Mouse (Mus musculus): ENCODE measurements around the gene Zfand3. TPM values are rescaled to one million over a fixed set of nuclear protein-coding genes. Genes with fewer than 3 reads are reported as not detected.

Gene Zfand3
- polyA plus RNA-seq, 1 experiment from 2014 or later = 61.7 TPM

DNA sequence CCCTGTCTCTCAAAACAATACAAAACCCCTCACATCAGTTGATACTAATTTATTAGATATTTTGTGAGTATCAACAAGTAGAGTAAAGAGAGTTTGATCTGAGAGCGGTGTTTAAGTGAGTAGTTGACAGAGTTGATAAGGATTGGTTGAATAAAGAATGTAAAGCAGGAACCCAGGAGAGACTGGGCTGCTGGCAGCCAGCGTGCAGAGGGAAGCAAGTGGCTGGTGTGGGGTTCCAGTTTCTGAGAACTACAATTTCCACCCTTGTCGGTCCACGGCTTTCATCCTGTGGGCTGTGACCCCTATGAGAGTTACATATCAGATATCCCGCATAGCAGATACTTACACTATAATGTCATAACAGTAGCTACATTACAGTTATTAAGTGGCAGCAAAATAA, 158.4 kb downstream of the Zfand3 start:
- no peak overlapping the region for H3K9ac ChIP-seq (ENCODE audit: low read depth, low read length)
- 96% methylated on average over 5 of the region's 5 CpGs for WGBS
- H3K27ac ChIP-seq (ENCODE audit: low read depth, low read length) = no peak overlapping the region
- H3K4me2 ChIP-seq (replicated peaks; ENCODE audit: low read depth, low read length) = no peak overlapping the region
- no peaks in the 10 kb centered on the region for H3K9me3 ChIP-seq (ENCODE audit: control insufficient read depth, low read length)
- H3K27me3 ChIP-seq (ENCODE audit: control insufficient read depth, insufficient read depth, low read length) = no peaks in the 10 kb centered on the region
- no peak overlapping the region for H3K4me3 ChIP-seq (ENCODE audit: low read depth, low read length)
- H3K36me3 ChIP-seq (ENCODE audit: control insufficient read depth, insufficient read depth, low read length) = no peaks in the 10 kb centered on the region
- H3K4me1 ChIP-seq (replicated peaks; ENCODE audit: control insufficient read depth, insufficient read depth, low read length) = peaks cover 3% of the 10 kb centered on the region; the same call in 1 of the 2 replicates
- ATAC-seq (ENCODE audit: low FRiP score) = no peak
- no peak for DNase-seq (ENCODE audit: low spot score)

DNA sequence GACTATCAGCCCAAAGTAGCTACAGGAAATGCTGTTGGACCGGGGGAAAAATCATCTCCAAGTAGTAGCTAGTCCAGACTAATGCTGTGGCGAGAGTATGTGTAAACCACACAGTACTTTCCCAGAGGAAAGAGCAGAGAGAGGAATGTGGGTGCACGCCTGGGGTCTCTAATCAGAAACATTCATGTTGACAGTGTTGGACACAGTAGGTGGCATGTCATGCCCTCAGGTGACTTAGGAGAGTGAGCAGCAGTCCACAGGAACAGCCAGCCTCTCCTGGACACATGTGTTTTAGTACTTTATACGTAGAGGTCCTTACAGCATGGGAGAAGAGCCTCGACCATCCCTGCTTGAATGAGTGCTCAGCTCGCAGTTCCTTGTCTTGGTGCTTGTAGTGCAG, 159.3 kb downstream of the Zfand3 start:
- Histone ChIP-seq H3K27me3 (ENCODE audit: control insufficient read depth, insufficient read depth, low read length) (no peaks in the 10 kb centered on the region), H3K27ac (ENCODE audit: low read depth, low read length) (no peak overlapping the region), H3K4me3 (ENCODE audit: low read depth, low read length) (no peak overlapping the region), H3K4me2 (replicated peaks; ENCODE audit: low read depth, low read length) (no peak overlapping the region), H3K9me3 (ENCODE audit: control insufficient read depth, low read length) (no peaks in the 10 kb centered on the region), H3K4me1 (replicated peaks; ENCODE audit: control insufficient read depth, insufficient read depth, low read length) (no peaks in the 10 kb centered on the region), H3K36me3 (ENCODE audit: control insufficient read depth, insufficient read depth, low read length) (no peaks in the 10 kb centered on the region), H3K9ac (ENCODE audit: low read depth, low read length) (no peak overlapping the region)
- ATAC-seq (ENCODE audit: low FRiP score) (no peak), DNase-seq (ENCODE audit: low spot score) (no peak)
- 78% methylated on average over 6 of the region's 6 CpGs for WGBS

- Histone ChIP-seq H3K4me2 (replicated peaks; ENCODE audit: low read depth, low read length) (no peak overlapping the region), H3K9me3 (ENCODE audit: control insufficient read depth, low read length) (no peaks in the 10 kb centered on the region), H3K4me3 (ENCODE audit: low read depth, low read length) (no peak overlapping the region), H3K27ac (ENCODE audit: low read depth, low read length) (no peak overlapping the region), H3K36me3 (ENCODE audit: control insufficient read depth, insufficient read depth, low read length) (no peaks in the 10 kb centered on the region), H3K4me1 (replicated peaks; ENCODE audit: control insufficient read depth, insufficient read depth, low read length) (no peaks in the 10 kb centered on the region), H3K27me3 (ENCODE audit: control insufficient read depth, insufficient read depth, low read length) (no peaks in the 10 kb centered on the region), H3K9ac (ENCODE audit: low read depth, low read length) (no peak overlapping the region)
- WGBS = 65% methylated on average over 9 of the region's 9 CpGs
- DNase-seq (ENCODE audit: low spot score) = no peak
- ATAC-seq (ENCODE audit: low FRiP score) = no peak
Observed at GRCm38 (mm10) chr17:30164818-30165217, 160.3 kb downstream of the Zfand3 start.

DNA sequence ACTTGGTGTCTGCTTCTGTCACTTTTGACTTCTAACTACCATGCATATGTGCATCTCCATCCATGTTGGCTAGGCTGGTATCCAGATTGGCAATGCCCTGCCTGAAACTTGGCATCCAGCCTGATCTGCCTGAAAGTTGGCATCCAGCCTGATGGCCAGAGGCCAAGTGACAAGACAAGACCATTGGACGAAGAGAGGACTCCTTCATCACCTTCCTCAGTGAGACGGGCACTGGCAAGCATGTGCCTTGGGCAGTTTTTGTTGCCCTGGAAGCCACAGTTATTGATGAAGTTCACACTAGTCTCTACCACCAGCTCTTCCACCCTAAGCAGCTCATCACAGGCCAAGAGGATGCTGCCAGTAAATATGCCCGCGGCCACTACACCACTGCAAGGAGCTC, 172.9 kb downstream of the Zfand3 start:
- no peak for DNase-seq (ENCODE audit: low spot score)
- Histone ChIP-seq H3K27me3 (ENCODE audit: control insufficient read depth, insufficient read depth, low read length) (no peaks in the 10 kb centered on the region), H3K4me2 (replicated peaks; ENCODE audit: low read depth, low read length) (no peak overlapping the region), H3K4me1 (replicated peaks; ENCODE audit: control insufficient read depth, insufficient read depth, low read length) (no peaks in the 10 kb centered on the region), H3K9me3 (ENCODE audit: control insufficient read depth, low read length) (no peaks in the 10 kb centered on the region), H3K27ac (ENCODE audit: low read depth, low read length) (no peak overlapping the region), H3K9ac (ENCODE audit: low read depth, low read length) (no peak overlapping the region), H3K4me3 (ENCODE audit: low read depth, low read length) (no peak overlapping the region), H3K36me3 (ENCODE audit: control insufficient read depth, insufficient read depth, low read length) (no peaks in the 10 kb centered on the region)
- no peak for ATAC-seq (ENCODE audit: low FRiP score)
- 93% methylated on average over 4 of the region's 4 CpGs for WGBS

DNA sequence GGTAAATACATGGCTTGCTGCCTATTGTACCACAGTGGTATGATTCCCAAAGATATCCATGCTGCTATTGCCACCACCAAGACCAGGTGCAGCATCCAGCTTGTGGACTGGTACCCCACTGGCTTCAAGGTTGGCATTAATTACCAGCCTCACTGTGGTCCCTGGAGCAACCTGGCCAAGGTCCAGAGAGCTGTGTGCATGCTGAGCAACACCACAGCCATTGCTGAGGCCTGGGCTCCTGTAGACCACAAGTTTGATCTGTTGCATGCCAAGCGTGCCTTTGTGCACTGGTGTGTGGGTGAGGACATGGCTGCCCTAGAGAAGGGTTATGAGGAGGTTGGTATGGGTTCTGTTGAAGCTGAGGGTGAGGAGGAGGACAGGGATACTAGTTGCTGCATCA, 173.9 kb downstream of the Zfand3 start:
- H3K9ac ChIP-seq (ENCODE audit: low read depth, low read length) = no peak overlapping the region
- DNase-seq (ENCODE audit: low spot score) = no peak
- no peak overlapping the region for H3K4me2 ChIP-seq (replicated peaks; ENCODE audit: low read depth, low read length)
- H3K27me3 ChIP-seq (ENCODE audit: control insufficient read depth, insufficient read depth, low read length) = no peaks in the 10 kb centered on the region
- H3K36me3 ChIP-seq (ENCODE audit: control insufficient read depth, insufficient read depth, low read length) = no peaks in the 10 kb centered on the region
- no peak overlapping the region for H3K27ac ChIP-seq (ENCODE audit: low read depth, low read length)
- H3K4me1 ChIP-seq (replicated peaks; ENCODE audit: control insufficient read depth, insufficient read depth, low read length) = no peaks in the 10 kb centered on the region
- ATAC-seq (ENCODE audit: low FRiP score) = no peak
- 86% methylated on average over 1 of the region's 1 CpGs for WGBS
- H3K4me3 ChIP-seq (ENCODE audit: low read depth, low read length) = no peak overlapping the region
- H3K9me3 ChIP-seq (ENCODE audit: control insufficient read depth, low read length) = no peaks in the 10 kb centered on the region

GRCm38 (mm10) chr17:30180197-30180596, 175.7 kb downstream of the Zfand3 start:
- H3K27me3 ChIP-seq (ENCODE audit: control insufficient read depth, insufficient read depth, low read length) = no peaks in the 10 kb centered on the region
- no peak overlapping the region for H3K27ac ChIP-seq (ENCODE audit: low read depth, low read length)
- H3K4me1 ChIP-seq (replicated peaks; ENCODE audit: control insufficient read depth, insufficient read depth, low read length) = no peaks in the 10 kb centered on the region
- no peak overlapping the region for H3K9ac ChIP-seq (ENCODE audit: low read depth, low read length)
- no peaks in the 10 kb centered on the region for H3K36me3 ChIP-seq (ENCODE audit: control insufficient read depth, insufficient read depth, low read length)
- H3K4me3 ChIP-seq (ENCODE audit: low read depth, low read length) = no peak overlapping the region
- no peaks in the 10 kb centered on the region for H3K9me3 ChIP-seq (ENCODE audit: control insufficient read depth, low read length)
- 89% methylated on average over 6 of the region's 6 CpGs for WGBS
- no peak overlapping the region for H3K4me2 ChIP-seq (replicated peaks; ENCODE audit: low read depth, low read length)
- ATAC-seq (ENCODE audit: low FRiP score) (no peak), DNase-seq (ENCODE audit: low spot score) (no peak)

- H3K4me3 ChIP-seq (ENCODE audit: low read depth, low read length) = no peak overlapping the region
- no peak overlapping the region for H3K9ac ChIP-seq (ENCODE audit: low read depth, low read length)
- no peak for DNase-seq (ENCODE audit: low spot score)
- no peak for ATAC-seq (ENCODE audit: low FRiP score)
- H3K9me3 ChIP-seq (ENCODE audit: control insufficient read depth, low read length) = no peaks in the 10 kb centered on the region
- 88% methylated on average over 4 of the region's 4 CpGs for WGBS
- no peak overlapping the region for H3K27ac ChIP-seq (ENCODE audit: low read depth, low read length)
- no peaks in the 10 kb centered on the region for H3K27me3 ChIP-seq (ENCODE audit: control insufficient read depth, insufficient read depth, low read length)
- no peaks in the 10 kb centered on the region for H3K4me1 ChIP-seq (replicated peaks; ENCODE audit: control insufficient read depth, insufficient read depth, low read length)
- H3K4me2 ChIP-seq (replicated peaks; ENCODE audit: low read depth, low read length) = no peak overlapping the region
- H3K36me3 ChIP-seq (ENCODE audit: control insufficient read depth, insufficient read depth, low read length) = no peaks in the 10 kb centered on the region
Observed at GRCm38 (mm10) chr17:30181554-30181953, 177.0 kb downstream of the Zfand3 start.

- H3K4me1 ChIP-seq (replicated peaks; ENCODE audit: control insufficient read depth, insufficient read depth, low read length) = peaks cover 2% of the 10 kb centered on the region
- no peaks in the 10 kb centered on the region for H3K36me3 ChIP-seq (ENCODE audit: control insufficient read depth, insufficient read depth, low read length)
- ATAC-seq (ENCODE audit: low FRiP score) (no peak), DNase-seq (ENCODE audit: low spot score) (no peak)
- H3K9ac ChIP-seq (ENCODE audit: low read depth, low read length) = no peak overlapping the region
- H3K4me2 ChIP-seq (replicated peaks; ENCODE audit: low read depth, low read length) = no peak overlapping the region
- WGBS = 95% methylated on average over 2 of the region's 2 CpGs
- H3K9me3 ChIP-seq (ENCODE audit: control insufficient read depth, low read length) = no peaks in the 10 kb centered on the region
- no peak overlapping the region for H3K27ac ChIP-seq (ENCODE audit: low read depth, low read length)
- no peaks in the 10 kb centered on the region for H3K27me3 ChIP-seq (ENCODE audit: control insufficient read depth, insufficient read depth, low read length)
- H3K4me3 ChIP-seq (ENCODE audit: low read depth, low read length) = no peak overlapping the region
Observed at GRCm38 (mm10) chr17:30182063-30182462, 177.5 kb downstream of the Zfand3 start.

DNA sequence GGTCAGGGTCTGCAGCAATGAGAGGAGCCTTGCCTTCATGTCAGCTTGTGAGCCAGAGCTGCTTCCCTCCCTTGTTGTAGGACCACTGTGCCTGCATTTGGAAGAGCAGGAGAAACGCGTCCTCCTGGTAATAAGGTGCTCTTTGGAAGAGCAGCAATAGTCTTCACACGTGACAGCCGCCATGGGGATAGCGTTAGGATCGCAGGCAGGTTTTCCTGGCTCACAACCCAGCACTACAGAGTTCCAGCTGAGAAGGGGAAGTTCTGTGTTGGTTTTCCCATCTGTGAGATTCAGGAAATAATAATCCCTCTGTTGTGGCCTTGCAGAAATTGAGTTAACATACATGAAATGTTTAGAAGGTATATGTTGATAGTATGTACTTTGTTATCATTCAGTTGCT, 179.0 kb downstream of the Zfand3 start:
- DNase-seq (ENCODE audit: low spot score) (no peak), ATAC-seq (ENCODE audit: low FRiP score) (no peak)
- 86% methylated on average over 6 of the region's 6 CpGs for WGBS
- Histone ChIP-seq H3K36me3 (ENCODE audit: control insufficient read depth, insufficient read depth, low read length) (no peaks in the 10 kb centered on the region), H3K27ac (ENCODE audit: low read depth, low read length) (no peak overlapping the region), H3K4me2 (replicated peaks; ENCODE audit: low read depth, low read length) (no peak overlapping the region), H3K4me1 (replicated peaks; ENCODE audit: control insufficient read depth, insufficient read depth, low read length) (peaks cover 4% of the 10 kb centered on the region), H3K9me3 (ENCODE audit: control insufficient read depth, low read length) (no peaks in the 10 kb centered on the region), H3K27me3 (ENCODE audit: control insufficient read depth, insufficient read depth, low read length) (no peaks in the 10 kb centered on the region), H3K9ac (ENCODE audit: low read depth, low read length) (no peak overlapping the region), H3K4me3 (ENCODE audit: low read depth, low read length) (no peak overlapping the region)

All from hindbrain, embryonic 11.5 days (tissue).